In the genomic region with DNA sequence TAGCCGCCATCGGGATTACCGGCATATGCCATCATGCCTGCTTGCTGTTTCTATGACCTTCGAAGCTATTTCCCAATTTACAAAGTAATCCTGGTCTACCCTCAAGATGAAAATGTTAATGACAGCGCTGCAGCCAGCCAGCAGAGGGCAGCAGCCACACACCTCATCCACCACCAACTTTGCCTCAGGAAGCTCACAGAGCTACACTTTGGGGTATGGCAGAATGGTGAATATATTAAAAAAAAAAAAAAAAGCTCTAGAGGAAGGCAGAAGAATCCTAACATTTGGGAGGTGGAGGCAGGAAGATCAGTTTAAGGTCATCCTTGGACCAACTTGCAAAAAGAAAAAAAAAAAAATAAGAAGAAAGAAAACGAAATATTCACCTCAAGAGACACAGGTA, we compare ENCODE assay signal across 9 mouse cellular contexts. TPM values are rescaled to one million over a fixed set of nuclear protein-coding genes. Genes with fewer than 3 reads are reported as not detected.
DNase-seq lines count a peak whose midpoint lies in the region; ATAC-seq and TF ChIP-seq lines count a peak whose summit lies in the region.
"Had no signal": no experiment of that assay in that cellular context is flagged by ENCODE, and none has a peak within 500 bp of the region (broad histone marks: within the 10 kb centered on the region; RNA-seq: fewer than 3 reads in every experiment).

No protein-coding gene starts in this region.

- 0 out of 2 replicates have a peak, but pooled peaks cover 4% of the 10 kb centered on the region for H3K4me1 ChIP-seq in hindbrain, embryonic 11.5 days (replicated peaks; ENCODE audit: control insufficient read depth, insufficient read depth, low read length)
- H3K4me1 ChIP-seq in hindbrain, embryonic 12.5 days = peaks cover 14% of the 10 kb centered on the region
- 0 out of 2 replicates have a peak, but pooled peaks cover 6% of the 10 kb centered on the region for H3K4me1 ChIP-seq in spleen, adult 2 months (ENCODE audit: control insufficient read depth, insufficient read depth, insufficient read length)

- TF ChIP-seq POLR2A in brain, embryonic 14.5 days (IDR thresholded peaks at IDR 0.05; ENCODE audit: borderline replicate concordance, extremely low read depth, insufficient read depth, insufficient read length, poor library complexity, severe bottlenecking) = no peak
- no peak for TF ChIP-seq POLR2A in spleen, adult 2 months (IDR thresholded peaks at IDR 0.05; ENCODE audit: low read depth, low read length)

- WGBS in hindbrain, embryonic 11.5 days = 18% methylated on average over 6 of the region's 6 CpGs
- WGBS in hindbrain, embryonic 12.5 days = 18% methylated on average over 6 of the region's 6 CpGs
- 11% methylated on average over 6 of the region's 6 CpGs for WGBS in spleen, adult 2 months

- peak; percentile 96 for TF ChIP-seq CTCF in brain, embryonic 14.5 days (IDR thresholded peaks at IDR 0.05; ENCODE audit: borderline replicate concordance, extremely low read depth, insufficient read depth, insufficient read length)
- TF ChIP-seq CTCF in spleen, adult 2 months (IDR thresholded peaks at IDR 0.05; ENCODE audit: extremely low read depth, insufficient read depth, insufficient read length, insufficient replicate concordance) = peak; percentile 92; the same call in 1 of the 2 replicates

- DNase-seq in hindbrain, embryonic 11.5 days (ENCODE audit: low spot score) = peak; percentile 81
- peak; percentile 90 for DNase-seq in brain, embryonic 14.5 days (ENCODE audit: low read depth)
- peak; percentile 70 for DNase-seq in fibroblast of lung, adult 2 months (ENCODE audit: low read depth)
- peak; percentile 75 for DNase-seq in heart, postnatal 14 days
- DNase-seq in layer of hippocampus, postnatal 36 days = peak; percentile 71 to 76
- peak; percentile 78 to 81 for DNase-seq in lung, postnatal 4 days
- DNase-seq in spleen, adult 2 months (ENCODE audit: low read depth in 1 of 2, low spot score in 2 of 2) = peak; percentile 49 to 62

- no peak overlapping the region for H3K4me2 ChIP-seq in hindbrain, embryonic 11.5 days (replicated peaks; ENCODE audit: low read depth, low read length)
- H3K4me2 ChIP-seq in hindbrain, embryonic 12.5 days (replicated peaks) = no peak overlapping the region

- no peaks in the 10 kb centered on the region for H3K36me3 ChIP-seq in hindbrain, embryonic 11.5 days (ENCODE audit: control insufficient read depth, insufficient read depth, low read length)
- no peaks in the 10 kb centered on the region for H3K36me3 ChIP-seq in hindbrain, embryonic 12.5 days
- no peaks in the 10 kb centered on the region for H3K36me3 ChIP-seq in spleen, adult 2 months (ENCODE audit: control insufficient read depth, insufficient read depth, low read length)
- H3K36me3 ChIP-seq: neural tube, embryonic 13.5 days had no signal

- no peaks in the 10 kb centered on the region for H3K9me3 ChIP-seq in hindbrain, embryonic 11.5 days (ENCODE audit: control insufficient read depth, low read length)
- no peaks in the 10 kb centered on the region for H3K9me3 ChIP-seq in hindbrain, embryonic 12.5 days (replicated peaks)
- H3K9me3 ChIP-seq: neural tube, embryonic 13.5 days had no signal

- ATAC-seq in hindbrain, embryonic 11.5 days (ENCODE audit: low FRiP score) = no peak
- ATAC-seq in hindbrain, embryonic 12.5 days (ENCODE audit: low FRiP score) = no peak

- H3K27ac ChIP-seq in hindbrain, embryonic 11.5 days (ENCODE audit: low read depth, low read length) = no peak overlapping the region
- no peak overlapping the region for H3K27ac ChIP-seq in hindbrain, embryonic 12.5 days
- no peak overlapping the region for H3K27ac ChIP-seq in spleen, adult 2 months (ENCODE audit: insufficient read depth, low read length)
- H3K27ac ChIP-seq: neural tube, embryonic 13.5 days had no signal

- intact Hi-C loops in heart, postnatal 14 days (cut with DNase I) = loop anchor here (1.0 to 2.0 kb wide), 2 partner anchors 59 to 75 kb away; no protein-coding TSS in a partner anchor

- no peak overlapping the region for H3K9ac ChIP-seq in hindbrain, embryonic 11.5 days (ENCODE audit: low read depth, low read length)
- no peak overlapping the region for H3K9ac ChIP-seq in hindbrain, embryonic 12.5 days

- H3K27me3 ChIP-seq in hindbrain, embryonic 11.5 days (ENCODE audit: control insufficient read depth, insufficient read depth, low read length) = no peaks in the 10 kb centered on the region
- peaks cover 7% of the 10 kb centered on the region for H3K27me3 ChIP-seq in hindbrain, embryonic 12.5 days
- H3K27me3 ChIP-seq in spleen, adult 2 months (ENCODE audit: control insufficient read depth, insufficient read depth, low read length) = no peaks in the 10 kb centered on the region
- H3K27me3 ChIP-seq: neural tube, embryonic 13.5 days had no signal

- H3K4me3 ChIP-seq in hindbrain, embryonic 11.5 days (ENCODE audit: low read depth, low read length) = no peak overlapping the region
- H3K4me3 ChIP-seq in hindbrain, embryonic 12.5 days = no peak overlapping the region
- H3K4me3 ChIP-seq in spleen, adult 2 months (ENCODE audit: extremely low read depth, insufficient read depth, insufficient read length) = no peak overlapping the region

RNA-seq across cellular contexts. Expression of a gene that starts 20.6 kb away (rescaled TPM):
- 45.9 and 50.9 TPM in 2 replicates for polyA plus RNA-seq in hindbrain, embryonic 11.5 days (2014; fragmentation: Nextera tagmentation; extraction: Ambion mirVana)
- 43.0 and 43.4 TPM in 2 replicates for polyA plus RNA-seq in hindbrain, embryonic 12.5 days (2016; fragmentation: Nextera tagmentation; extraction: Ambion mirVana)
- 41.8 and 45.2 TPM in 2 replicates for polyA plus RNA-seq in brain, embryonic 14.5 days (2012; rRNA removed)
- total RNA-seq in heart, postnatal 14 days (2021) = 10 to 100 TPM; 13.2 to 13.8 TPM
- 10 to 100 TPM; 27.7 to 28.0 TPM for total RNA-seq in layer of hippocampus, postnatal 36 days (2021)
- 15.8 and 17.6 TPM in 2 replicates for polyA plus RNA-seq in spleen, adult 2 months (2012; rRNA removed)

RNA-seq across cellular contexts. Expression of a gene that starts 57.5 kb away (rescaled TPM):
- 23.3 and 29.9 TPM in 2 replicates for polyA plus RNA-seq in hindbrain, embryonic 11.5 days (2014; fragmentation: Nextera tagmentation; extraction: Ambion mirVana)
- 29.4 and 33.2 TPM in 2 replicates for polyA plus RNA-seq in hindbrain, embryonic 12.5 days (2016; fragmentation: Nextera tagmentation; extraction: Ambion mirVana)
- polyA plus RNA-seq in brain, embryonic 14.5 days (2012; rRNA removed) = 98.8 and 113 TPM in 2 replicates
- total RNA-seq in heart, postnatal 14 days (2021) = 1 to 10 TPM; 6.7 to 7.0 TPM
- 10 to 100 TPM; 60.2 to 70.4 TPM for total RNA-seq in layer of hippocampus, postnatal 36 days (2021)
- polyA plus RNA-seq in spleen, adult 2 months (2012; rRNA removed) = 41.9 and 45.0 TPM in 2 replicates
